Mouse (Mus musculus) cortical plate, adult 2 months (tissue): ENCODE measurements around the gene Mrps9.

ENCODE experiments used
- CTCF ChIP-seq: fragments of 200-500 bp; IDR thresholded peaks from 2 replicates; pipeline ENCODE4 v1.5.1; 2011; ENCODE audit warnings: mild to moderate bottlenecking, control low read depth, low read length; ENCODE audit not compliant: insufficient read depth; ENCODE audit errors: extremely low read depth
- POLR2A ChIP-seq: fragments of 200-500 bp; IDR thresholded peaks from 2 replicates; pipeline ENCODE4 v1.6.1; 2011; ENCODE audit warnings: mild to moderate bottlenecking, low read length, control low read depth; ENCODE audit not compliant: insufficient read depth; ENCODE audit errors: extremely low read depth

GRCm38 (mm10) chr1:42875271-42875670 lies 24.2 kb downstream of the Mrps9 start:
- TF ChIP-seq POLR2A (no peak), CTCF (no peak)
